Mouse (Mus musculus): ENCODE results near the gene Arv1.

DNA sequence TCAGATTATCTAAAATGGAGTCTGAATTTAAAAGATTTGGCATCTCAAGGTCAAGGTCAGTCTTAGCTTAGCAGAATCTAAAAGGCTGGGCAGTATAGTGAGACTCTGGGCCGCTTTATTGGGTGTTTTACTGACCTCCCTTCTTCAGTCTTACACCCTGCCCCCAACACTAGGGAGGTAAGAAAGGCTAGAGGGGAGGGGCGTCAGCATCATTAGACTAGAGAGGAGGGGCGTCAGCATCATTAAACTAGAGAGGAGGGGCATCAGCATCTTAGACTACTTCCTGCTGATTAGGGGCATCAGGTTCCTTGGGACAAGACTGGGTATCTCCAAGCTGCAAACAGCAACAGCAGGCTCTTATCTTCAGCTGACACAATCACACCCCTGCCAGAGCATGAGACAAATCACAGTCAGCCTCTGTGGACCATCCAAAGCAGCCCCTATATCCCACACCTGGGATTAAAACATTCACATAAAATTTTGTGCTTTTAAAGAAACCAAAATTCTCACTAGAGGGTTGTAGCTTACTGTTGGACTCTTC is 13.5 kb downstream of the Arv1 start:
- no peak for TF ChIP-seq ZMIZ1 (IDR thresholded peaks at IDR 0.05; ENCODE audit: low read depth, low read length)
- no peak for TF ChIP-seq CTCF (conservative IDR thresholded peaks at IDR 0.05 in 1 of 2, IDR thresholded peaks at IDR 0.05 in 1 of 2; ENCODE audit: low read depth in 2 of 2, low read length in 2 of 2)
- TF ChIP-seq POLR2AphosphoS2 (IDR thresholded peaks at IDR 0.05; ENCODE audit: low read depth, low read length) = no peak
- TF ChIP-seq MAZ (IDR thresholded peaks at IDR 0.05; ENCODE audit: low read depth, low read length) = no peak
- TF ChIP-seq POLR2A (IDR thresholded peaks at IDR 0.05; ENCODE audit: low read depth, low read length) = no peak
- TF ChIP-seq EP300 (IDR thresholded peaks at IDR 0.05; ENCODE audit: low read length) = no peak
- TF ChIP-seq RAD21 (IDR thresholded peaks at IDR 0.05; ENCODE audit: low read depth, low read length) = no peak
- TF ChIP-seq UBTF (IDR thresholded peaks at IDR 0.05; ENCODE audit: low read depth, low read length) = no peak
- TF ChIP-seq MAX (IDR thresholded peaks at IDR 0.05; ENCODE audit: low read length) = no peak
- no peak for TF ChIP-seq NELFE (IDR thresholded peaks at IDR 0.05; ENCODE audit: low read depth, low read length)
- no peak for TF ChIP-seq CHD1 (IDR thresholded peaks at IDR 0.05; ENCODE audit: low read depth, low read length)
- TF ChIP-seq ZNF384 (IDR thresholded peaks at IDR 0.05; ENCODE audit: low read depth, low read length) = no peak
- no peak for TF ChIP-seq BHLHE40 (IDR thresholded peaks at IDR 0.05; ENCODE audit: low read depth, low read length)
- TF ChIP-seq USF1 (IDR thresholded peaks at IDR 0.05; ENCODE audit: low read depth, low read length) = no peak

Data from CH12.LX (cell line).